Mouse (Mus musculus) kidney, adult 2 months (tissue): ENCODE results near the gene Ubxn6.

Experiments
- CTCF ChIP-seq: fragments of 200-500 bp; conservative IDR thresholded peaks from 2 replicates; pipeline ENCODE4 v1.5.1; 2011; ENCODE audit warnings: low read depth, mild to moderate bottlenecking, control low read depth, low read length, moderate library complexity, mixed read lengths; ENCODE audit not compliant: insufficient read depth, insufficient read length
- POLR2A ChIP-seq: fragments of 200-500 bp; IDR thresholded peaks from one replicate; pipeline ENCODE4 v1.6.1; 2011; ENCODE audit warnings: low read depth, low read length, control low read depth

GRCm38 (mm10) chr17:56051369-56051768 lies 23.5 kb downstream of the Ubxn6 start:
- TF ChIP-seq CTCF (no peak), POLR2A (no peak)
